Mouse (Mus musculus): Measurements from ENCODE around the gene Tmem132b. TPM values are rescaled to one million over a fixed set of nuclear protein-coding genes. Genes with fewer than 3 reads are reported as not detected.

Tmem132b gene
- total and polyA plus RNA-seq, 3 experiments: not detected

DNA sequence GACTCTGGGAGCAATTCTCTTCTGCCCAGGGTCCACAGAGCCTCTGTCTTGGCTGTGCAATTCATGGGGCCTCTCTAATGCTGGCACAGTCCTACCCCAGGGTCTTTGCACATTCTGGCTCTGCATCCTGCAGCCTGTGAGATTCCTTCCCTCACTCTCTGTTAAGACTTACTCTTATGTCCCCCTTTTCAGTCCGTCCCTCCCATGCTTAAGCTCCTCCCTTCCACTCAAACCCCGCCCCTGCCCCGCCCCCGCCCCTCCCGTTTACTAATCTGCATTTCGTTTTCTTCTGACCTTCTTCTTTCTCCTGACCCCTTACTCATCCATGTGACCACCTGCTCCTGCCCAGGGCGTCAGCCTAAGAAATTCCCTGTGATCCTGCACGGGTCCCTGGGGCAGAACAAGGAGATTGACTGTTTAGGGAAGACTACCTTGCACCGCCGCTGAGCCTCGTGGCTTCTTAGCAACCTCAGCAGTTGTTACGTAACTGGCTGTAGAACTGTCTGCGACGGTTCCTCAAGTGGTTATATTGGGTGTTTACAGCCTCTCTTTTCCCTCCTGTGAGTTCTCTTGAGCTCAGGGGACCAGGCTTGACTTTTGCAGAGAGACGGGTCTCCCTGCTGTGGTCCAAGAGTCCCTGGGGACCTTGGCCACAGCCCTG lies 10.5 kb upstream of the Tmem132b start:
- Histone ChIP-seq H3K9ac (ENCODE audit: insufficient read depth, low read depth) (no peak overlapping the region), H3K27ac (ENCODE audit: insufficient read depth, low read depth) (no peak overlapping the region), H3K4me2 (ENCODE audit: insufficient read depth, low read depth, poor library complexity, severe bottlenecking) (no peak overlapping the region)

DNA sequence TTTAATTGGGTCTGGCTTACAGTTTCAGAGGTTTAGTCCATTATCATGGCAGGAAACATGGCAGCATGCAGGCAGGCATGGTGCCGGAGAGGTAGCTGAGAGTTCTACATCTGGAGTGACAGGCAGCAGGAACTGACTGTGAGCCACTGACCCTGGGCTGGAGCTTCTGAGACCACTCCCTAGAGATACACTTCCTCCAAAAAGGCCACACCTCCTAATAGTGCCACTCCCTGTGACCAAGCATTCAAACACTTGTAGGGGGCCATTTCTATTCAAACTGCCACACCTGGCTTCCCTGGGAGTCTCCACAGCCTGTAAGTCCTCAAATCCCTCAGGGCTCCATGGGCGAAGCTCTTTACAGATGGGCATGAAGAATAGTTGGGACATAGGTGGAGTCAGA lies 8.2 kb upstream of the Tmem132b start:
- TF ChIP-seq MYC (IDR thresholded peaks at IDR 0.05; ENCODE audit: low read depth, low read length) (no peak), SIN3A (IDR thresholded peaks at IDR 0.05; ENCODE audit: low read length) (no peak), MAFK (IDR thresholded peaks at IDR 0.05; ENCODE audit: insufficient replicate concordance, low read length) (no peak), TCF12 (IDR thresholded peaks at IDR 0.05; ENCODE audit: low read depth, low read length) (no peak), CTCF (conservative IDR thresholded peaks at IDR 0.05 in 1 of 2, IDR thresholded peaks at IDR 0.05 in 1 of 2; ENCODE audit: low read depth in 2 of 2, low read length in 2 of 2) (no peak), MXI1 (IDR thresholded peaks at IDR 0.05; ENCODE audit: low read depth, low read length) (no peak), ZNF384 (IDR thresholded peaks at IDR 0.05; ENCODE audit: low read depth, low read length) (no peak), RCOR1 (conservative IDR thresholded peaks at IDR 0.05; ENCODE audit: low read depth, low read length) (no peak), GABPA (IDR thresholded peaks at IDR 0.05; ENCODE audit: insufficient replicate concordance, low read depth, low read length) (no peak), JUND (conservative IDR thresholded peaks at IDR 0.05; ENCODE audit: low read depth, low read length) (no peak)
- no peak overlapping the region for H3K4me2 ChIP-seq (ENCODE audit: insufficient read depth, low read depth, poor library complexity, severe bottlenecking)
- H3K4me3 ChIP-seq (replicated peaks in 1 of 3; ENCODE audit: low read depth in 2 of 3, low read length in 2 of 3, poor library complexity in 1 of 3): no peak overlapping the region
- peaks cover 2% of the 10 kb centered on the region for H3K27me3 ChIP-seq (replicated peaks)
- peaks cover 10% of the 10 kb centered on the region for H3K9me3 ChIP-seq (replicated peaks; ENCODE audit: low read length)
- DNase-seq (ENCODE audit: extremely low read depth): no peak
- peaks cover 0 to 37% of the 10 kb centered on the region in 2 experiments for H3K36me3 ChIP-seq (replicated peaks in 1 of 2; ENCODE audit: control insufficient read depth in 1 of 2, insufficient read depth in 1 of 2, low read length in 1 of 2)
- in situ Hi-C loops (cut with MboI; ENCODE audit: low pct_ligation_motif_present, low pct_unique_long_range_greater_than_20kb, low sequenced_read_pairs) (loop anchor here (5.0 kb wide), 1 partner anchor 54 kb away; no protein-coding TSS in a partner anchor), dilution Hi-C loops (cut with MboI; ENCODE audit: extremely low pct_ligation_motif_present, extremely low pct_unique_long_range_greater_than_20kb, low sequenced_read_pairs) (no loop called here)
- H3K4me1 ChIP-seq (ENCODE audit: control insufficient read depth in 1 of 2, insufficient read depth in 2 of 2): peaks cover 0 to 15% of the 10 kb centered on the region in 2 experiments; a peak in 3 of 4 replicates
- no peak overlapping the region for H3K9ac ChIP-seq (ENCODE audit: insufficient read depth, low read depth)
- no peak overlapping the region for H3K27ac ChIP-seq (ENCODE audit: insufficient read depth, low read depth)
- no peaks in the 10 kb centered on the region for H3K79me2 ChIP-seq (replicated peaks; ENCODE audit: control insufficient read depth, extremely low read depth, insufficient read depth, poor library complexity, severe bottlenecking)

More for the DNA sequence above, 10.5 kb upstream of the Tmem132b start:
- Histone ChIP-seq H3K27me3 (replicated peaks) (no peaks in the 10 kb centered on the region), H3K4me3 (replicated peaks in 1 of 3; ENCODE audit: low read depth in 2 of 3, low read length in 2 of 3, poor library complexity in 1 of 3) (no peak overlapping the region), H3K9me3 (replicated peaks; ENCODE audit: low read length) (peaks cover 2% of the 10 kb centered on the region), H3K36me3 (replicated peaks in 1 of 2; ENCODE audit: control insufficient read depth in 1 of 2, insufficient read depth in 1 of 2, low read length in 1 of 2) (peaks cover 11 to 59% of the 10 kb centered on the region in 2 experiments), H3K4me1 (ENCODE audit: control insufficient read depth in 1 of 2, insufficient read depth in 2 of 2) (peaks cover 0 to 15% of the 10 kb centered on the region in 2 experiments; a peak in 3 of 4 replicates), H3K79me2 (replicated peaks; ENCODE audit: control insufficient read depth, extremely low read depth, insufficient read depth, poor library complexity, severe bottlenecking) (no peaks in the 10 kb centered on the region)
- dilution Hi-C loops (cut with MboI; ENCODE audit: extremely low pct_ligation_motif_present, extremely low pct_unique_long_range_greater_than_20kb, low sequenced_read_pairs) (no loop called here), in situ Hi-C loops (cut with MboI; ENCODE audit: low pct_ligation_motif_present, low pct_unique_long_range_greater_than_20kb, low sequenced_read_pairs) (loop anchor here (5.0 kb wide), 1 partner anchor 56 kb away; no protein-coding TSS in a partner anchor)
- no peak for TF ChIP-seq MAFK (IDR thresholded peaks at IDR 0.05; ENCODE audit: insufficient replicate concordance, low read length)
- no peak for DNase-seq (ENCODE audit: extremely low read depth)

DNA sequence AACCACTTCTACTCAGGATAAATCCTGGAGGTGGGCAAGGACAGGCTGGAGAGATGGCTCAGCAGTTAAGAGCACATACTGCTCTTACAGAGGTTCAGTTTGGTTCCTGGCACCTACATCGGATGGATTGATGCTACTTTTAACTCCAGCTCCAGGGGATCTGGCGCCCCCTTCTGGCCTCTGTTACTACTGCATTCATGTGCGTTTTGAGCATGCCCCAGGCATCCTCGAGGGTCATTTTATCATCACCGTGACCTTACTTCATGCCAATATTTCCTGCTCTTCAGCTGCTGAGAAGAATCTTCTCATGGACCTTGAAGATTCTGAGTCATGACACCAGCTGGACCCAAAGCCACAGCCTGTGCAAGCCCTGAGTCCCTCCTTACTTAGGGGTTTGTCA lies 6.1 kb upstream of the Tmem132b start:
- H3K4me2 ChIP-seq (ENCODE audit: insufficient read depth, low read depth, poor library complexity, severe bottlenecking): no peak overlapping the region
- H3K27ac ChIP-seq (ENCODE audit: insufficient read depth, low read depth): no peak overlapping the region
- H3K4me3 ChIP-seq (replicated peaks in 1 of 3; ENCODE audit: low read depth in 2 of 3, low read length in 2 of 3, poor library complexity in 1 of 3): no peak overlapping the region
- H3K4me1 ChIP-seq (ENCODE audit: control insufficient read depth in 1 of 2, insufficient read depth in 2 of 2): peaks cover 0 to 25% of the 10 kb centered on the region in 2 experiments; a peak in 3 of 4 replicates
- no peaks in the 10 kb centered on the region for H3K79me2 ChIP-seq (replicated peaks; ENCODE audit: control insufficient read depth, extremely low read depth, insufficient read depth, poor library complexity, severe bottlenecking)
- no peak for DNase-seq (ENCODE audit: extremely low read depth)
- TF ChIP-seq SMC3 (IDR thresholded peaks at IDR 0.05; ENCODE audit: low read depth, low read length) (0 out of 2 replicates have a peak, but pooled peaks have one; percentile 5), PAX5 (IDR thresholded peaks at IDR 0.05; ENCODE audit: low read length) (no peak), TBP (conservative IDR thresholded peaks at IDR 0.05; ENCODE audit: low read depth, low read length) (no peak), CTCF (conservative IDR thresholded peaks at IDR 0.05 in 1 of 2, IDR thresholded peaks at IDR 0.05 in 1 of 2; ENCODE audit: low read depth in 2 of 2, low read length in 2 of 2) (peak in 1 of 2 experiments; percentile 43; a peak in 2 of 4 replicates), HCFC1 (IDR thresholded peaks at IDR 0.05; ENCODE audit: low read depth, low read length) (no peak)
- peaks cover 10% of the 10 kb centered on the region for H3K9me3 ChIP-seq (replicated peaks; ENCODE audit: low read length)
- in situ Hi-C loops (cut with MboI; ENCODE audit: low pct_ligation_motif_present, low pct_unique_long_range_greater_than_20kb, low sequenced_read_pairs) (no loop called here), dilution Hi-C loops (cut with MboI; ENCODE audit: extremely low pct_ligation_motif_present, extremely low pct_unique_long_range_greater_than_20kb, low sequenced_read_pairs) (no loop called here)
- peaks cover 0 to 21% of the 10 kb centered on the region in 2 experiments for H3K36me3 ChIP-seq (replicated peaks in 1 of 2; ENCODE audit: control insufficient read depth in 1 of 2, insufficient read depth in 1 of 2, low read length in 1 of 2)
- no peak overlapping the region for H3K9ac ChIP-seq (ENCODE audit: insufficient read depth, low read depth)
- H3K27me3 ChIP-seq (replicated peaks): peaks cover 9% of the 10 kb centered on the region
